Mouse (Mus musculus) G1E (cell line): ENCODE data around the gene Kcng4.

ENCODE experiments used
- CTCF ChIP-seq: IDR thresholded peaks from 2 replicates; pipeline ENCODE4 v1.5.1; 2012; ENCODE audit warnings: low read depth, low read length, inconsistent platforms, mixed read lengths
- GATA1 ChIP-seq: IDR thresholded peaks from 2 replicates; pipeline ENCODE4 v1.6.1; 2012; ENCODE audit warnings: borderline replicate concordance, low read length, inconsistent platforms, mixed read lengths

- TF ChIP-seq CTCF (no peak), GATA1 (no peak)
Measured at GRCm38 (mm10) chr8:119604996-119605395, 30.5 kb downstream of the Kcng4 start, which contains the start of gene Taf1c.
